Mouse (Mus musculus) kidney, embryonic 14.5 days (tissue): ENCODE data around the gene Uvrag. TPM values are rescaled to one million over a fixed set of nuclear protein-coding genes. Genes with fewer than 3 reads are reported as not detected.

ENCODE experiments used
- ATAC-seq: fragments of 200-750 bp; cut with Nextera tagmentation; 2 replicates; pipeline ENCODE4 v1.8.0; 2017; ENCODE audit warnings: moderate number of reproducible peaks, mild to moderate bottlenecking, moderate TSS enrichment, moderate library complexity; ENCODE audit not compliant: low FRiP score, low TSS enrichment
- H3K27ac ChIP-seq: fragments of 300-500 bp; sonication (generic); 2 replicates; pipeline ENCODE4 v1.5.1; 2014; ENCODE audit warnings: low read depth, mild to moderate bottlenecking, low read length, moderate library complexity, mixed read lengths
- H3K27me3 ChIP-seq: fragments of 300-500 bp; sonication (generic); 2 replicates; pipeline ENCODE4 v1.6.1; 2014; ENCODE audit warnings: mild to moderate bottlenecking, low read length; ENCODE audit not compliant: control insufficient read depth, insufficient read depth
- H3K36me3 ChIP-seq: fragments of 300-500 bp; sonication (generic); 2 replicates; pipeline ENCODE4 v1.6.1; 2014; ENCODE audit warnings: low read length, mixed read lengths; ENCODE audit not compliant: control insufficient read depth, insufficient read depth
- H3K4me1 ChIP-seq: fragments of 300-500 bp; sonication (generic); 2 replicates; pipeline ENCODE4 v1.6.1; 2014; ENCODE audit warnings: low read length, mixed read lengths; ENCODE audit not compliant: control insufficient read depth, insufficient read depth
- H3K4me2 ChIP-seq: fragments of 300-500 bp; sonication (generic); replicated peaks from 2 replicates; pipeline ENCODE4 v1.6.1; 2014; ENCODE audit warnings: low read depth, mild to moderate bottlenecking, low read length
- H3K4me3 ChIP-seq: fragments of 300-500 bp; sonication (generic); 2 replicates; pipeline ENCODE4 v1.5.1; 2014; ENCODE audit warnings: mild to moderate bottlenecking, low read length
- H3K9ac ChIP-seq: fragments of 300-500 bp; sonication (generic); 2 replicates; pipeline ENCODE4 v1.6.1; 2014; ENCODE audit warnings: low read depth, mild to moderate bottlenecking, low read length, moderate library complexity
- H3K9me3 ChIP-seq: fragments of 300-500 bp; sonication (generic); 2 replicates; pipeline ENCODE4 v1.6.1; 2016; ENCODE audit warnings: low read length; ENCODE audit not compliant: control insufficient read depth
- WGBS: fragments of 180-500 bp; shearing (Covaris S2); extraction: QIAGEN DNeasy Blood & Tissue Kit; methylation state at CpG from one replicate; pipeline ENCODE4 v1.1.7; 2014; 5-methylcytosine and 5-hydroxymethylcytosine counted together
- polyA plus RNA-seq: library from polyadenylated mRNA; unstranded; fragments of >200 nt; fragmentation: Nextera tagmentation; extraction: Ambion mirVana; gene quantifications from 2 replicates; pipeline ENCODE4 v1.2.1, GENCODE M21; 2014

The Uvrag gene
- polyA plus RNA-seq, 1 experiment from 2014 or later = 22.7 TPM

DNA sequence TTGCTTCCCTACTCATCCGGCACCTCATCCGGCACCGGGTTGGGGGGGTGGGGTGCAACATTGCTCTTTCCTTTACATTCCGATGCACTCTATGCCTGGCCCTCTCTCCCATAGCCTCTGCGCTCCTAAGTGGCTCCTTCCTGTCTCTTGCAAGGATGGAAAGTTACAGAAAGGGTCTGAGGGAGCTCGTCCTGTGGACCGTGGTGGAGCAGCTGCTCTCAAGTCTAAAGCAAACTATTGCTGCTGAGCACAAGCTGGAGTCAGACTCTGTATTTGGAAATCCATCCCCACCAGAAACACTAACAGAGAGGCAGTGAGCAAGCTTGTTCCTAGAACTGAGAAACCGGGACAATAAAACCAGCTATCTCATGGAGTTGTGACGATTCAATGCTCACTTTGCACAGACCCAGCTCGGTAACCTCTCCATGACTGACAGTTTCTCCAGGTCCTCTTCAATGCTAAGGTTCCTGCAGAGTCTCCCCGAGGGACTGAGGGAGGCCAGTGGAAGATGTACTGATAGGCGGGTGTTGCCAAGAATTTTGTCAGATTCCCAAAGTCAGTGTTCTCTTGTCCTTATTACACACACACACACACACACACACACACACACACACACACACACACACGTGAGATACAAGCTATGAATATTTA, 975 bp downstream of the Uvrag start:
- peak overlapping the region; percentile 51 for H3K4me2 ChIP-seq
- no peaks in the 10 kb centered on the region for H3K9me3 ChIP-seq
- H3K36me3 ChIP-seq = no peaks in the 10 kb centered on the region
- peak overlapping the region; percentile 84 for H3K4me3 ChIP-seq
- H3K9ac ChIP-seq = peak overlapping the region; percentile 84
- under 1% methylated on average over 13 of the region's 13 CpGs for WGBS
- no peak for ATAC-seq
- no peaks in the 10 kb centered on the region for H3K27me3 ChIP-seq
- peaks cover 9% of the 10 kb centered on the region; the same call in 1 of the 2 replicates for H3K4me1 ChIP-seq
- H3K27ac ChIP-seq = peak overlapping the region; percentile 83; the same call in 1 of the 2 replicates

DNA sequence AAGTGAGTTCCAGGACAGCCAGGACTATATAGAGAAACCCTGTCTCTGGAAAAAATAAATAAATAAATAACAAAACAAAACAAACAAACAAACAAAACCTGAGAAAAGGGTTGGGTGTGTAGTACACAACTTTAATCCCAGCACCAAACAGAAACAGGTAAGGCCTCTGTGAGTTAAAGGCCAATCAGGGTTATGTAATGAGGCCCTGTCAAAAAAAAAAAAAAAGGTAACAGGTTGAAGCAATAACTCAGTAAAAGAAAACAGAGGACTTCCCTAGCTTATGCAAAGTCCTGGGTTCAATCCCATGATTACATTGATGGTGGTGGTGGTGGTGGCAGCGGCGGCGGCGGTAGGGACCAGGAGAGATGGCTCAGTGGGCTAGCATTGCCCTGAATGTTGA, 3.4 kb downstream of the Uvrag start:
- Histone ChIP-seq H3K4me2 (no peak overlapping the region), H3K36me3 (no peaks in the 10 kb centered on the region), H3K9me3 (no peaks in the 10 kb centered on the region), H3K27ac (no peak overlapping the region), H3K4me1 (peaks cover 7% of the 10 kb centered on the region; the same call in 1 of the 2 replicates), H3K27me3 (no peaks in the 10 kb centered on the region), H3K4me3 (no peak overlapping the region), H3K9ac (no peak overlapping the region)
- ATAC-seq = no peak
- 98% methylated on average over 4 of the region's 4 CpGs for WGBS

DNA sequence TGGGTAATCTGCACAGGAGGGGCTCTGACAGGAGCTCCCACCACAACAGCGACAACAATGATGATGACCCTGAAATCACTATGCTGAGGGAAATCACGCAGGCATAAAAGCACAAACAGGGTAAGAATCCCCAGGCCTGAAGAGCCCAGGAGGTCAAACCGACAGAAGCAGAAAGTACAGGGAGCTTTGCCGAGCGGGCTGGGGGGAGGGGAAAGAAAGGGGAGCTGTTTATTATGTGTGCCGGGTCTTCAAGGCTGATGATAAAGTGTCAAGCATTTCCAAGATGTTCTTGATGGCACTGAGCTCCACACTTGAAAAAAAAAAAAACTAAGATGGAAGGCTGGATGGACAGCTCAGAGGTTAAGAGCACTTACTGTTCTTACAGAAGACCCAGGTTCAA, 4.2 kb downstream of the Uvrag start:
- H3K4me1 ChIP-seq = peaks cover 7% of the 10 kb centered on the region; the same call in 1 of the 2 replicates
- ATAC-seq = no peak

DNA sequence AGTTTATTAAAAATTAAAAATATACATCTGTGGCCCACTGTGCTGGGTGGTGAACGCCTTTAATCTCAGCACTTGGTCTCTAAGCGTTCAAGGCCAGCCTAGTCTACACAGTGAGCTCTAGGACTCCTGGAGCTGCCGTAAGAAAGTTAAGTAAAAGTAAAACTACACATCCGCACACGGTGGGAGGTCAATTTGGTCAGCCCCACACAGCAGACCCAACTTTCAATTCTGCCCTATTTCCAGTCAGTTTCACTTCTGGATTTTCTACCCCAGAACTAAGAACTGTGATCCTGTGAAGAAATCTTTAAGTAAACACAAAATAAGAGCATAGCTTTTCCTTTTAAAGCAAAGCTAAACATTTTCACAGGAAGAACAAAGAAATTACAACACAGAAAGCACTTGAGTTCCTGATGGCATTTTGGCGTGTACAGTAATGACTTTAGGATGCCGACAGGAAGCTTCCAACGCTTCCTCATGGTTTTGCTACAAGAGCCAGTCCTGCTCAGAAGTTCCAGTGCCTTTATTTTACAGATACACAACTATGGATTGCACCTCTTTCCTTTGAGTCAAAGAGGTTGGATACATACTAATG, 7.0 kb downstream of the Uvrag start:
- no peaks in the 10 kb centered on the region for H3K27me3 ChIP-seq
- no peaks in the 10 kb centered on the region for H3K36me3 ChIP-seq
- H3K9ac ChIP-seq = no peak overlapping the region
- WGBS = 87% methylated on average over 8 of the region's 8 CpGs
- H3K9me3 ChIP-seq = no peaks in the 10 kb centered on the region
- H3K4me2 ChIP-seq = no peak overlapping the region
- no peak overlapping the region for H3K27ac ChIP-seq
- no peak for ATAC-seq
- no peak overlapping the region for H3K4me3 ChIP-seq
- peaks cover 5% of the 10 kb centered on the region; the same call in 1 of the 2 replicates for H3K4me1 ChIP-seq

More for the DNA sequence above, 4.2 kb downstream of the Uvrag start:
- no peak overlapping the region for H3K9ac ChIP-seq
- WGBS = 47% methylated on average over 6 of the region's 6 CpGs
- H3K4me2 ChIP-seq = no peak overlapping the region
- H3K4me3 ChIP-seq = no peak overlapping the region
- no peak overlapping the region for H3K27ac ChIP-seq
- no peaks in the 10 kb centered on the region for H3K27me3 ChIP-seq
- no peaks in the 10 kb centered on the region for H3K9me3 ChIP-seq
- no peaks in the 10 kb centered on the region for H3K36me3 ChIP-seq

DNA sequence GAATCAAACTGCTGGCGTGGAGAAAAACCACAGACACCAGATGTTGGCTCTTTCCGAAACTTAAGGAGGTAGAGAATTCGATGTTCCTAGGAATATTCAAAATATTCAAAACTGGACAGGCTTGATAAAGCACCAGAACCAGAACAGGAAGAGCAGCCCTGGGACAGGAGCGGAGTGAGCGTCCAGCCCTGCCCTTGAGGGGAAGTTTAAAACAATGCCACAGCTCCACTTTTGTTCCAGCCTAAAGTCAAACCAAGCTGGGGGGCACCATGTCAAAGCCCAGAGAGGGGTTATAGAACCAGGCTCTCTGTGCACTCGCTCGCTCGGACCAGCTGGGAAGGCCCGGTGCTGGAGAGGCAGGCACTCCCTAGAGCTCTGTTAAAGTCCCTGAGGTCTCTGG, 8.3 kb downstream of the Uvrag start:
- Histone ChIP-seq H3K27me3 (no peaks in the 10 kb centered on the region), H3K36me3 (no peaks in the 10 kb centered on the region), H3K27ac (no peak overlapping the region; the same call in 1 of the 2 replicates), H3K4me3 (no peak overlapping the region), H3K4me2 (no peak overlapping the region), H3K4me1 (peaks cover 18% of the 10 kb centered on the region), H3K9me3 (no peaks in the 10 kb centered on the region), H3K9ac (no peak overlapping the region)
- 80% methylated on average over 9 of the region's 9 CpGs for WGBS
- ATAC-seq = no peak

DNA sequence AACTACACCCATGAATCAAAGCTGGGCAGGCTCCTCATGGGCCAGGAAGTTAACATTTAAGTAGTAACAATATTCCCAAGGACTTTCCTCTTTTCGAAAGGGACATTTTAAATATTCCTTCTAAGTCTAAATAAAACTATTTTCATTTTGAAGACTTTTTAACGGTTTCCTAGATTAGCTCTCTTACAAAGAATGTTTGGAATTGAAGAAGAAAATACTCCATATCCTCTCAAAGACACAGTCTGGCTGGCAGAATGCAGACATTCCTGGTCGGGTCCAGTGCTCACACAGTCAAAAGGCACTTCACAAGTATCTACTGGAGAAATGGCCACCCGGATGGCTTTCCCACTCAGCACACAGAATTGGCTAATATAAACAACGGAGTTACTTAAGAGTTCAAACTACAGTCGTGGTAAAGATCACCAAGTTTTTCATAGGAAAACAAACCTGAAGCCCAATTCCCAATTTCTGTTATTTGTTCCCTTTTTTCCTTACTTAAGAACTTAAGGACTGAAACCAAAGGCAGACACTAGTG, 9.1 kb downstream of the Uvrag start:
- Histone ChIP-seq H3K27me3 (no peaks in the 10 kb centered on the region), H3K4me3 (no peak overlapping the region), H3K9me3 (no peaks in the 10 kb centered on the region), H3K4me2 (no peak overlapping the region), H3K36me3 (no peaks in the 10 kb centered on the region), H3K4me1 (peaks cover 22% of the 10 kb centered on the region), H3K27ac (no peak overlapping the region; the same call in 1 of the 2 replicates), H3K9ac (no peak overlapping the region)
- ATAC-seq = no peak
- WGBS = 40% methylated on average over 6 of the region's 6 CpGs

DNA sequence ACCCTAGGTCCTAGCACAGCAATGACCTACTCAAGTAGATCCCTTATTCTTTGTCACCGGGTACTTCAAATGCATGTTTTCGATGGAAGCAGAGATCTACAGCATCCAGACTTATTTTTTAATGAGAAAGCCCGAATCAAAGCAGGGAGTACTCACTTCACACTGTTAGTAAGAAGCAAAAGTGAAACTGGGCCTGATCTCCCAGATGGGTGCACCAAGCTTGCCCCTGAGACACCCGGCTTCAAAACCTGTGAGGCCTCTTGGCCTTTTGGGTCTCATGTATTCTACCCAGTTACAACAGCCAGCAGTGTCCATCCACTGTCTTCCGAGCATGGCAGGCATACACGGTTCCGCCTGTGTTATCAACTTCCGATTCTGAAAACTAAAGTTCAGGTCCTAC, 12.0 kb downstream of the Uvrag start:
- Histone ChIP-seq H3K4me1 (peaks cover 28% of the 10 kb centered on the region), H3K36me3 (no peaks in the 10 kb centered on the region), H3K4me2 (no peak overlapping the region), H3K9me3 (peaks cover 4% of the 10 kb centered on the region; the same call in 1 of the 2 replicates), H3K27me3 (no peaks in the 10 kb centered on the region), H3K4me3 (no peak overlapping the region), H3K27ac (no peak overlapping the region), H3K9ac (no peak overlapping the region)
- 91% methylated on average over 8 of the region's 8 CpGs for WGBS
- no peak for ATAC-seq

DNA sequence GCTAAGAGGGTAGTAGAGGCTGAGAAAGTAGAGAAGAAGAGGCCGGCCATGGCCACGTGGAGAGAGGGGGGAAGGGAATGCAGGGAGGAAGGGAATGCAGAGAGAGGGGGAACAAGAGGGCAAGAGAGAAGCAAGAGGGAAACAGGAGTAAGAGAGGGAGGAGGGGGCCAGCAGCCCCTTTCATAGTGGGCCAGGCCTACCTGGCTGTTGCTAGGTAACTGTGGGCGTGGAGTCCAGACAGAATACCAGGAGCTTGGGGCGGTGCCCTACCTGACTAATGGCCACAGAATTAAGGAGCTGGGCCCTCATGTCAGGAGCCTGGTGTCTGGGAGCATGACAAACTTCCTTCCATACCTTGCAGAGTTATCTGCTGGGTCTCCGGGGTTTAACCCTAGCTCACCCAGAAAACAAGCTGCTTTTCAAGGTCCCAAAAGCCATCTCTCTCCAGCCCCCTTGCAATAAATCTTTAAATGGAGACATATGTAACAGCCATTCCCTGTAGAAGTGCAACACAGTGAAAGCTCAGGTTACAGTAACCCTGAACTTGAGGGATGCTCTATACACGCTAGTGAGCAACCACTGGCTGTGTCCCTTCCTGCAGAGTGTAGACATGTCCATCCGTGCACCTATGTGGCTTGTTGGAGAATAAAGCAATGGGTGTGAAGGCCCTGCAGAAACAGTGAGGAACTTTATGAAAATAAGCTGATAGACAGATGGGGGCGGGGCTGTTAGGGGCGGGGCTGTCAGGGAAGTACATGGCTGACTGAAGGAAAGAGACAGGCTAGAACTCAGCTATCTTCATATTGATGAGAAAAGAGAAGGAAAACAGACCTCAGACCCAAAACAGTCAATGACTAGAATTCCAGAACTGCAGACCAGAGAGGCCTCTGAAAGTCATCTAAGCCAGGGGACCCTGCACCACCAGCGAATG, 12.7 kb downstream of the Uvrag start:
- Histone ChIP-seq H3K27me3 (no peaks in the 10 kb centered on the region), H3K9me3 (peaks cover 4% of the 10 kb centered on the region; the same call in 1 of the 2 replicates), H3K4me2 (no peak overlapping the region), H3K27ac (peak overlapping the region; percentile 77), H3K9ac (no peak overlapping the region), H3K36me3 (no peaks in the 10 kb centered on the region), H3K4me3 (no peak overlapping the region), H3K4me1 (peaks cover 28% of the 10 kb centered on the region)
- ATAC-seq = peak; percentile 90
- WGBS = 28% methylated on average over 10 of the region's 10 CpGs
